Mouse (Mus musculus) G1E (cell line): ENCODE measurements around the gene G6pdx.

ENCODE experiments used
- CTCF ChIP-seq: IDR thresholded peaks from 2 replicates; pipeline ENCODE4 v1.5.1; 2012; ENCODE audit warnings: low read depth, low read length, inconsistent platforms, mixed read lengths
- GATA1 ChIP-seq: IDR thresholded peaks from 2 replicates; pipeline ENCODE4 v1.6.1; 2012; ENCODE audit warnings: borderline replicate concordance, low read length, inconsistent platforms, mixed read lengths
- GATA2 ChIP-seq: IDR thresholded peaks from 2 replicates; pipeline ENCODE4 v1.6.1; 2012; ENCODE audit warnings: low read depth, low read length, inconsistent platforms, borderline replicate concordance
- POLR2AphosphoS5 ChIP-seq: IDR thresholded peaks from 2 replicates; pipeline ENCODE4 v1.6.1; 2012; ENCODE audit warnings: low read depth, low read length, inconsistent platforms; ENCODE audit not compliant: insufficient replicate concordance
- TAL1 ChIP-seq: conservative IDR thresholded peaks from 2 replicates; pipeline ENCODE4 v1.6.1; 2012; ENCODE audit warnings: low read depth, low read length, inconsistent platforms, mixed read lengths

GRCm38 (mm10) chrX:74427116-74427515 lies 1.9 kb downstream of the G6pdx start:
- TF ChIP-seq CTCF, result no peak
- TF ChIP-seq TAL1, result no peak
- no peak for TF ChIP-seq GATA1
- TF ChIP-seq POLR2AphosphoS5, result no peak
- no peak for TF ChIP-seq GATA2
